Mouse (Mus musculus): ENCODE measurements around the gene Agtr1b. TPM values are rescaled to one million over a fixed set of nuclear protein-coding genes. Genes with fewer than 3 reads are reported as not detected.

The Agtr1b gene
- polyA plus RNA-seq (2015; fragmentation: Nextera tagmentation; extraction: Ambion mirVana) = not detected in 2 replicates

- no peak within 1 kb of the TSS for H3K4me3 ChIP-seq (ENCODE audit: low read depth, low read length)
- no peaks in the 10 kb centered on the region for H3K4me1 ChIP-seq (ENCODE audit: control insufficient read depth, low read depth, low read length)
- H3K9me3 ChIP-seq (replicated peaks; ENCODE audit: control insufficient read depth, low read length) = no peaks in the 10 kb centered on the region
- H3K27ac ChIP-seq (ENCODE audit: low read length) = no peak within 1 kb of the TSS
- no peaks in the 10 kb centered on the region for H3K36me3 ChIP-seq (ENCODE audit: control insufficient read depth, insufficient read depth)
- no peak within 1 kb of the TSS for H3K9ac ChIP-seq (ENCODE audit: low read depth, low read length)
- no peaks in the 10 kb centered on the region for H3K27me3 ChIP-seq (ENCODE audit: control insufficient read depth, insufficient read depth, low read depth, low read length)
- 11% methylated on average over 19 of the region's 19 CpGs for WGBS (ENCODE audit: insufficient replicate concordance)
- no peak for ATAC-seq (ENCODE audit: low read depth)
- no peak within 1 kb of the TSS for H3K4me2 ChIP-seq (ENCODE audit: low read depth, low read length)
Measured at GRCm38 (mm10) chr3:20366558-20367522, at the start of gene Agtr1b. Agtr1b (minus strand) TSS chr3:20367177.

- Histone ChIP-seq H3K27ac (ENCODE audit: low read length) (no peak overlapping the region), H3K9ac (ENCODE audit: low read depth, low read length) (no peak overlapping the region), H3K36me3 (ENCODE audit: control insufficient read depth, insufficient read depth) (no peaks in the 10 kb centered on the region), H3K4me1 (ENCODE audit: control insufficient read depth, low read depth, low read length) (no peaks in the 10 kb centered on the region), H3K4me2 (ENCODE audit: low read depth, low read length) (no peak overlapping the region), H3K9me3 (replicated peaks; ENCODE audit: control insufficient read depth, low read length) (no peaks in the 10 kb centered on the region), H3K4me3 (ENCODE audit: low read depth, low read length) (no peak overlapping the region), H3K27me3 (ENCODE audit: control insufficient read depth, insufficient read depth, low read depth, low read length) (no peaks in the 10 kb centered on the region)
- ATAC-seq (ENCODE audit: low read depth) = no peak
Measured at GRCm38 (mm10) chr3:20353598-20353997, 13.4 kb downstream of the Agtr1b start.

- Histone ChIP-seq H3K9ac (ENCODE audit: low read depth, low read length) (no peak overlapping the region), H3K27ac (ENCODE audit: low read length) (no peak overlapping the region), H3K4me3 (ENCODE audit: low read depth, low read length) (no peak overlapping the region), H3K27me3 (ENCODE audit: control insufficient read depth, insufficient read depth, low read depth, low read length) (no peaks in the 10 kb centered on the region), H3K9me3 (replicated peaks; ENCODE audit: control insufficient read depth, low read length) (no peaks in the 10 kb centered on the region), H3K36me3 (ENCODE audit: control insufficient read depth, insufficient read depth) (no peaks in the 10 kb centered on the region), H3K4me1 (ENCODE audit: control insufficient read depth, low read depth, low read length) (no peaks in the 10 kb centered on the region), H3K4me2 (ENCODE audit: low read depth, low read length) (no peak overlapping the region)
- ATAC-seq (ENCODE audit: low read depth) = no peak
Measured at GRCm38 (mm10) chr3:20348206-20348605, 18.8 kb downstream of the Agtr1b start.

GRCm38 (mm10) chr3:20340402-20340801 is 26.6 kb downstream of the Agtr1b start:
- H3K9ac ChIP-seq (ENCODE audit: low read depth, low read length) = no peak overlapping the region
- H3K27ac ChIP-seq (ENCODE audit: low read length) = no peak overlapping the region
- WGBS (ENCODE audit: insufficient replicate concordance) = 71% methylated on average over 1 of the region's 1 CpGs
- H3K4me3 ChIP-seq (ENCODE audit: low read depth, low read length) = no peak overlapping the region
- no peak overlapping the region for H3K4me2 ChIP-seq (ENCODE audit: low read depth, low read length)
- no peak for ATAC-seq (ENCODE audit: low read depth)
- H3K27me3 ChIP-seq (ENCODE audit: control insufficient read depth, insufficient read depth, low read depth, low read length) = no peaks in the 10 kb centered on the region
- no peaks in the 10 kb centered on the region for H3K9me3 ChIP-seq (replicated peaks; ENCODE audit: control insufficient read depth, low read length)
- H3K36me3 ChIP-seq (ENCODE audit: control insufficient read depth, insufficient read depth) = no peaks in the 10 kb centered on the region
- H3K4me1 ChIP-seq (ENCODE audit: control insufficient read depth, low read depth, low read length) = no peaks in the 10 kb centered on the region

- H3K9ac ChIP-seq (ENCODE audit: low read depth, low read length) = no peak overlapping the region
- no peaks in the 10 kb centered on the region for H3K9me3 ChIP-seq (replicated peaks; ENCODE audit: control insufficient read depth, low read length)
- H3K36me3 ChIP-seq (ENCODE audit: control insufficient read depth, insufficient read depth) = no peaks in the 10 kb centered on the region
- ATAC-seq (ENCODE audit: low read depth) = no peak
- H3K4me2 ChIP-seq (ENCODE audit: low read depth, low read length) = no peak overlapping the region
- no peaks in the 10 kb centered on the region for H3K27me3 ChIP-seq (ENCODE audit: control insufficient read depth, insufficient read depth, low read depth, low read length)
- H3K4me3 ChIP-seq (ENCODE audit: low read depth, low read length) = no peak overlapping the region
- no peaks in the 10 kb centered on the region for H3K4me1 ChIP-seq (ENCODE audit: control insufficient read depth, low read depth, low read length)
- no peak overlapping the region for H3K27ac ChIP-seq (ENCODE audit: low read length)
- 52% methylated on average over 5 of the region's 5 CpGs for WGBS (ENCODE audit: insufficient replicate concordance)
Measured at GRCm38 (mm10) chr3:20334681-20335080, 32.3 kb downstream of the Agtr1b start.

GRCm38 (mm10) chr3:20317233-20317632 is 49.7 kb downstream of the Agtr1b start:
- Histone ChIP-seq H3K4me3 (ENCODE audit: low read depth, low read length) (no peak overlapping the region), H3K27me3 (ENCODE audit: control insufficient read depth, insufficient read depth, low read depth, low read length) (no peaks in the 10 kb centered on the region), H3K36me3 (ENCODE audit: control insufficient read depth, insufficient read depth) (no peaks in the 10 kb centered on the region), H3K9me3 (replicated peaks; ENCODE audit: control insufficient read depth, low read length) (no peaks in the 10 kb centered on the region), H3K4me2 (ENCODE audit: low read depth, low read length) (no peak overlapping the region), H3K4me1 (ENCODE audit: control insufficient read depth, low read depth, low read length) (no peaks in the 10 kb centered on the region), H3K9ac (ENCODE audit: low read depth, low read length) (no peak overlapping the region), H3K27ac (ENCODE audit: low read length) (no peak overlapping the region)
- no peak for ATAC-seq (ENCODE audit: low read depth)
- 21% methylated on average over 1 of the region's 1 CpGs for WGBS (ENCODE audit: insufficient replicate concordance)

GRCm38 (mm10) chr3:20309142-20309541 is 57.8 kb downstream of the Agtr1b start:
- no peaks in the 10 kb centered on the region for H3K27me3 ChIP-seq (ENCODE audit: control insufficient read depth, insufficient read depth, low read depth, low read length)
- H3K4me2 ChIP-seq (ENCODE audit: low read depth, low read length) = no peak overlapping the region
- H3K9ac ChIP-seq (ENCODE audit: low read depth, low read length) = no peak overlapping the region
- WGBS (ENCODE audit: insufficient replicate concordance) = 74% methylated on average over 4 of the region's 4 CpGs
- H3K4me1 ChIP-seq (ENCODE audit: control insufficient read depth, low read depth, low read length) = no peaks in the 10 kb centered on the region
- no peaks in the 10 kb centered on the region for H3K9me3 ChIP-seq (replicated peaks; ENCODE audit: control insufficient read depth, low read length)
- no peaks in the 10 kb centered on the region for H3K36me3 ChIP-seq (ENCODE audit: control insufficient read depth, insufficient read depth)
- no peak overlapping the region for H3K27ac ChIP-seq (ENCODE audit: low read length)
- H3K4me3 ChIP-seq (ENCODE audit: low read depth, low read length) = no peak overlapping the region
- no peak for ATAC-seq (ENCODE audit: low read depth)

GRCm38 (mm10) chr3:20307256-20307655 is 59.7 kb downstream of the Agtr1b start:
- no peaks in the 10 kb centered on the region for H3K4me1 ChIP-seq (ENCODE audit: control insufficient read depth, low read depth, low read length)
- no peak overlapping the region for H3K4me2 ChIP-seq (ENCODE audit: low read depth, low read length)
- ATAC-seq (ENCODE audit: low read depth) = no peak
- no peak overlapping the region for H3K27ac ChIP-seq (ENCODE audit: low read length)
- 54% methylated on average over 4 of the region's 4 CpGs for WGBS (ENCODE audit: insufficient replicate concordance)
- no peaks in the 10 kb centered on the region for H3K9me3 ChIP-seq (replicated peaks; ENCODE audit: control insufficient read depth, low read length)
- H3K4me3 ChIP-seq (ENCODE audit: low read depth, low read length) = no peak overlapping the region
- H3K9ac ChIP-seq (ENCODE audit: low read depth, low read length) = no peak overlapping the region
- H3K27me3 ChIP-seq (ENCODE audit: control insufficient read depth, insufficient read depth, low read depth, low read length) = no peaks in the 10 kb centered on the region
- H3K36me3 ChIP-seq (ENCODE audit: control insufficient read depth, insufficient read depth) = no peaks in the 10 kb centered on the region

GRCm38 (mm10) chr3:20304758-20305352 is 62.1 kb downstream of the Agtr1b start:
- no peak overlapping the region for H3K9ac ChIP-seq (ENCODE audit: low read depth, low read length)
- H3K4me3 ChIP-seq (ENCODE audit: low read depth, low read length) = no peak overlapping the region
- H3K4me2 ChIP-seq (ENCODE audit: low read depth, low read length) = no peak overlapping the region
- no peak overlapping the region for H3K27ac ChIP-seq (ENCODE audit: low read length)
- no peaks in the 10 kb centered on the region for H3K36me3 ChIP-seq (ENCODE audit: control insufficient read depth, insufficient read depth)
- 0 out of 2 replicates have a peak, but pooled peaks have one; percentile 21 for ATAC-seq (ENCODE audit: low read depth)
- H3K9me3 ChIP-seq (replicated peaks; ENCODE audit: control insufficient read depth, low read length) = no peaks in the 10 kb centered on the region
- H3K4me1 ChIP-seq (ENCODE audit: control insufficient read depth, low read depth, low read length) = no peaks in the 10 kb centered on the region
- WGBS (ENCODE audit: insufficient replicate concordance) = 8% methylated on average over 2 of the region's 2 CpGs
- H3K27me3 ChIP-seq (ENCODE audit: control insufficient read depth, insufficient read depth, low read depth, low read length) = no peaks in the 10 kb centered on the region
